Mouse (Mus musculus): ENCODE data around the gene Osbpl11. TPM values are rescaled to one million over a fixed set of nuclear protein-coding genes. Genes with fewer than 3 reads are reported as not detected.

Gene Osbpl11
- total RNA-seq, 4 experiments from 2014 or later: 34.5 to 41.2 (median 37.7) TPM

GRCm38 (mm10) chr16:33244136-33244691 is 59.3 kb downstream of the Osbpl11 start:
- DNase-seq: no peak

GRCm38 (mm10) chr16:33244933-33245470 is 60.1 kb downstream of the Osbpl11 start:
- DNase-seq: no peak

GRCm38 (mm10) chr16:33246526-33246925 is 61.7 kb downstream of the Osbpl11 start:
- no peak for DNase-seq

- DNase-seq: no peak
Measured at GRCm38 (mm10) chr16:33247006-33247405, 62.1 kb downstream of the Osbpl11 start.

- no peak for DNase-seq
Measured at GRCm38 (mm10) chr16:33250651-33251120, 65.8 kb downstream of the Osbpl11 start.

GRCm38 (mm10) chr16:33251194-33252051 is 66.6 kb downstream of the Osbpl11 start, which contains the start of gene Snx4:
Gene Snx4, plus strand, starts transcription at chr16:33251442.
- peak; percentile 89 for DNase-seq

GRCm38 (mm10) chr16:33255601-33256000 is 70.7 kb downstream of the Osbpl11 start:
- DNase-seq: no peak

- DNase-seq: no peak
Measured at GRCm38 (mm10) chr16:33258530-33258929, 73.7 kb downstream of the Osbpl11 start.

- no peak for DNase-seq
Measured at GRCm38 (mm10) chr16:33259824-33260223, 75.0 kb downstream of the Osbpl11 start.

- DNase-seq: no peak
Measured at GRCm38 (mm10) chr16:33260825-33261224, 76.0 kb downstream of the Osbpl11 start.

- no peak for DNase-seq
Measured at GRCm38 (mm10) chr16:33261584-33262061, 76.8 kb downstream of the Osbpl11 start.

- no peak for DNase-seq
Measured at GRCm38 (mm10) chr16:33262096-33262495, 77.2 kb downstream of the Osbpl11 start.

GRCm38 (mm10) chr16:33267616-33268253 is 82.9 kb downstream of the Osbpl11 start:
- no peak for DNase-seq

- DNase-seq: no peak
Measured at GRCm38 (mm10) chr16:33271824-33272223, 87.0 kb downstream of the Osbpl11 start.

- DNase-seq: no peak
Measured at GRCm38 (mm10) chr16:33283079-33283478, 98.2 kb downstream of the Osbpl11 start.

GRCm38 (mm10) chr16:33288536-33288935 is 103.7 kb downstream of the Osbpl11 start:
- no peak for DNase-seq

GRCm38 (mm10) chr16:33289981-33290380 is 105.1 kb downstream of the Osbpl11 start:
- DNase-seq: no peak

GRCm38 (mm10) chr16:33292241-33292640 is 107.4 kb downstream of the Osbpl11 start:
- DNase-seq: no peak
